Mouse (Mus musculus): ENCODE results near the gene Pole4.
A peak's percentile ranks its signal among the peaks of the same experiment; 100 is the strongest.

DNA sequence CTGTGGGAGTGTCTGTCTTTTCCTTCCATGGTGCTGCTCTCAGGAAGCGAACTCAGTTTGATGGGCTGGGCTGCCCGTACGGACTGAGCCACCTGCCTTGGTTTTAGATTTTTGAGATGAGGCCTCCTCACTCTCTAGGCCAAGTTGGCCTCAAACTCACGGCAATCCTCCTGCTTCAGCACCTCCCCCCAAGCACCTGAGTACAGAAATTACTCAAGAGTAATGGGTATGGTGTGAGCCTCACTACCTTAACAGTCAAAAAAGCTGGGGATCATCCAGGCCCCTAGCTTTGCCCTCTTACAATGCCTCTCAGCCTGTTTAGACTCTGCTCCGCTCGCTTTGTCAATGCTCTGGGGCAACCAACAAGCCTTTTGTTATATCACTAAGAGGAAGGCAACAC lies 49.6 kb upstream of the Pole4 start:
- TF ChIP-seq CTCF (conservative IDR thresholded peaks at IDR 0.05 in 1 of 2, IDR thresholded peaks at IDR 0.05 in 1 of 2; ENCODE audit: low read depth in 2 of 2, low read length in 2 of 2) = no peak
- 0 out of 2 replicates have a peak, but pooled peaks have one; percentile 12 for TF ChIP-seq POLR2A (IDR thresholded peaks at IDR 0.05; ENCODE audit: low read depth, low read length)
- no peak for TF ChIP-seq TBP (conservative IDR thresholded peaks at IDR 0.05; ENCODE audit: low read depth, low read length)
- TF ChIP-seq TCF12 (IDR thresholded peaks at IDR 0.05; ENCODE audit: low read depth, low read length) = peak; percentile 90
- no peak for TF ChIP-seq MAFK (IDR thresholded peaks at IDR 0.05; ENCODE audit: insufficient replicate concordance, low read length)
- TF ChIP-seq ETS1 (conservative IDR thresholded peaks at IDR 0.05; ENCODE audit: low read depth, low read length) = peak; percentile 25; the same call in 1 of the 2 replicates
- TF ChIP-seq ZNF384 (IDR thresholded peaks at IDR 0.05; ENCODE audit: low read depth, low read length) = no peak
- no peak for TF ChIP-seq POLR2AphosphoS2 (IDR thresholded peaks at IDR 0.05; ENCODE audit: low read depth, low read length)
- peak; percentile 67; the same call in 1 of the 2 replicates for TF ChIP-seq EP300 (IDR thresholded peaks at IDR 0.05; ENCODE audit: low read length)
